Mouse (Mus musculus): ENCODE measurements around the gene Olfr1093. TPM values are rescaled to one million over a fixed set of nuclear protein-coding genes. Genes with fewer than 3 reads are reported as not detected.

The Olfr1093 gene
- polyA plus RNA-seq (2012; rRNA removed; ENCODE audit: low replicate concordance), result not detected in 2 replicates

GRCm38 (mm10) chr2:86782179-86782578, at the start of gene Olfr1093:
TSS of gene Olfr1093 (plus strand) at chr2:86782479.

GRCm38 (mm10) chr2:86733601-86734000, 48.7 kb upstream of the Olfr1093 start, which contains the start of gene Olfr1089:
TSS of gene Olfr1089 (minus strand) at chr2:86733701.

GRCm38 (mm10) chr2:86758893-86759292, 23.4 kb upstream of the Olfr1093 start, which contains the start of gene Olfr1090:
TSS of gene Olfr1090 (minus strand) at chr2:86758993.

GRCm38 (mm10) chr2:86809918-86810317, 27.6 kb downstream of the Olfr1093 start, which contains the start of gene Olfr141:
TSS of gene Olfr141 (minus strand) at chr2:86810018.

GRCm38 (mm10) chr2:86824363-86824762, 42.1 kb downstream of the Olfr1093 start, which contains the start of gene Olfr1094:
TSS of gene Olfr1094 (plus strand) at chr2:86824663.

Other genes starting within 250 kb of the Olfr1093 start
- gene Olfr1079, start 240.0 kb upstream of the Olfr1093 start, polyA plus RNA-seq (2012; rRNA removed; ENCODE audit: low replicate concordance), result not detected in 2 replicates
- gene Olfr1080, start 224.2 kb upstream of the Olfr1093 start, polyA plus RNA-seq (2012; rRNA removed; ENCODE audit: low replicate concordance), result not detected in 2 replicates
- gene Olfr1082, start 183.5 kb upstream of the Olfr1093 start, polyA plus RNA-seq (2012; rRNA removed; ENCODE audit: low replicate concordance), result not detected in 2 replicates
- not detected in 2 replicates for gene Olfr1084, start 142.8 kb upstream of the Olfr1093 start, polyA plus RNA-seq (2012; rRNA removed; ENCODE audit: low replicate concordance)
- not detected in 2 replicates for gene Olfr1085, start 120.5 kb upstream of the Olfr1093 start, polyA plus RNA-seq (2012; rRNA removed; ENCODE audit: low replicate concordance)
- gene Olfr1086, start 102.4 kb upstream of the Olfr1093 start, polyA plus RNA-seq (2012; rRNA removed; ENCODE audit: low replicate concordance), result not detected in 2 replicates
- gene Olfr1087, start 84.1 kb upstream of the Olfr1093 start, polyA plus RNA-seq (2012; rRNA removed; ENCODE audit: low replicate concordance), result not detected in 2 replicates
- not detected in 2 replicates for gene Olfr1089, start 48.8 kb upstream of the Olfr1093 start, polyA plus RNA-seq (2012; rRNA removed; ENCODE audit: low replicate concordance)
- gene Olfr1090, start 23.5 kb upstream of the Olfr1093 start, polyA plus RNA-seq (2012; rRNA removed; ENCODE audit: low replicate concordance), result not detected in 2 replicates
- not detected in 2 replicates for gene Olfr141, start 27.5 kb downstream of the Olfr1093 start, polyA plus RNA-seq (2012; rRNA removed; ENCODE audit: low replicate concordance)
- gene Olfr1094, start 42.2 kb downstream of the Olfr1093 start, polyA plus RNA-seq (2012; rRNA removed; ENCODE audit: low replicate concordance), result not detected in 2 replicates
- gene Olfr1095, start 69.2 kb downstream of the Olfr1093 start, polyA plus RNA-seq (2012; rRNA removed; ENCODE audit: low replicate concordance), result not detected in 2 replicates
- not detected in 2 replicates for gene Gm13723, start 92.3 kb downstream of the Olfr1093 start, polyA plus RNA-seq (2012; rRNA removed; ENCODE audit: low replicate concordance)
- not detected in 2 replicates for gene Olfr1097, start 109.7 kb downstream of the Olfr1093 start, polyA plus RNA-seq (2012; rRNA removed; ENCODE audit: low replicate concordance)
- gene Olfr1098, start 142.1 kb downstream of the Olfr1093 start, polyA plus RNA-seq (2012; rRNA removed; ENCODE audit: low replicate concordance), result not detected in 2 replicates
- gene Olfr1099, start 178.2 kb downstream of the Olfr1093 start, polyA plus RNA-seq (2012; rRNA removed; ENCODE audit: low replicate concordance), result not detected in 2 replicates
- gene Olfr1100, start 197.5 kb downstream of the Olfr1093 start, polyA plus RNA-seq (2012; rRNA removed; ENCODE audit: low replicate concordance), result not detected in 2 replicates
- not detected in 2 replicates for gene Olfr1101, start 208.7 kb downstream of the Olfr1093 start, polyA plus RNA-seq (2012; rRNA removed; ENCODE audit: low replicate concordance)
- not detected in 2 replicates for gene Olfr1102, start 215.9 kb downstream of the Olfr1093 start, polyA plus RNA-seq (2012; rRNA removed; ENCODE audit: low replicate concordance)
- not detected in 2 replicates for gene Olfr1104, start 244.6 kb downstream of the Olfr1093 start, polyA plus RNA-seq (2012; rRNA removed; ENCODE audit: low replicate concordance)

Measured in subcutaneous adipose tissue, adult 2 months (tissue).